Mouse (Mus musculus): ENCODE measurements around the gene Gm4969.

DNA sequence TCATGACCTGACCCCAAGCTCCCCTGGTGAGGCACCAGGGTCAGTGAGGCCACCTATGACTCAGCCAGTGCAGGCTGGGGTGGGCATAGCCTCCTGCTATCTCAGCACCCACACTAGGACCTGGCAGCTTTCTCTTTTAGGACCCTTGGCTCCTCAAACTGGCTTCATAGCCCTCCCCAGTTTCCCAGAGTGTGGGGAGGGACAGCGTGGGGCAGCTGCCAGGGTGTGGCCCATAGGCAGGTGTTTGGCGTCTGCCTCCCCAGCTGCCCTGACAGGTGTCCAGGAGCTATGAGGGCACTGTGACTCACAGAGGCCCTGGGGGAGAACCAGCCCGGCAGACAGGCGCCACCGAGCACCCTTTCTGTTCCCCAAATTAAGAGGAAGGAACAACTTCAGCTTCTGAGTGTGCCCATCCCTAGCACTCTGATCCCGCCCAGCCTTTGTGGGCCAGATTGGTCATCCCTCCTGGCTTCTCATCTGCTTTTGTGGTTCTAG, 33.8 kb downstream of the Gm4969 start:
- TF ChIP-seq CTCF (conservative IDR thresholded peaks at IDR 0.05; ENCODE audit: low read length) (no peak), POU5F1 (IDR thresholded peaks at IDR 0.05; ENCODE audit: borderline replicate concordance, low read length) (no peak)
